Mouse (Mus musculus) heart, embryonic 12.5 days (tissue): ENCODE measurements around the gene Sfxn5. TPM values are rescaled to one million over a fixed set of nuclear protein-coding genes. Genes with fewer than 3 reads are reported as not detected.

Source experiments
- ATAC-seq: fragments of 200-750 bp; cut with Nextera tagmentation; 2 replicates; pipeline ENCODE4 v1.8.0; 2017; ENCODE audit warnings: moderate TSS enrichment, moderate library complexity; ENCODE audit not compliant: insufficient number of reproducible peaks, low FRiP score
- H3K27ac ChIP-seq: fragments of 300-500 bp; sonication (generic); 2 replicates; pipeline ENCODE4 v1.5.1; 2016; ENCODE audit warnings: mild to moderate bottlenecking, moderate library complexity; ENCODE audit not compliant: poor library complexity, severe bottlenecking
- H3K27me3 ChIP-seq: fragments of 300-500 bp; sonication (generic); replicated peaks from 2 replicates; pipeline ENCODE4 v1.6.1; 2016; ENCODE audit warnings: mild to moderate bottlenecking, moderate library complexity
- H3K36me3 ChIP-seq: fragments of 300-500 bp; sonication (generic); 2 replicates; pipeline ENCODE4 v1.6.1; 2016; ENCODE audit warnings: mild to moderate bottlenecking, moderate library complexity
- H3K4me1 ChIP-seq: fragments of 300-500 bp; sonication (generic); replicated peaks from 2 replicates; pipeline ENCODE4 v1.6.1; 2016; ENCODE audit warnings: mild to moderate bottlenecking
- H3K4me2 ChIP-seq: fragments of 300-500 bp; sonication (generic); 2 replicates; pipeline ENCODE4 v1.6.1; 2016; ENCODE audit warnings: mild to moderate bottlenecking, moderate library complexity
- H3K4me3 ChIP-seq: fragments of 300-500 bp; sonication (generic); 2 replicates; pipeline ENCODE4 v1.5.1; 2016; ENCODE audit warnings: mild to moderate bottlenecking
- H3K9ac ChIP-seq: fragments of 300-500 bp; sonication (generic); 2 replicates; pipeline ENCODE4 v1.6.1; 2016; ENCODE audit warnings: mild to moderate bottlenecking, moderate library complexity
- H3K9me3 ChIP-seq: fragments of 300-500 bp; sonication (generic); replicated peaks from 2 replicates; pipeline ENCODE4 v1.6.1; 2016; ENCODE audit warnings: mild to moderate bottlenecking, moderate library complexity
- WGBS: fragments of 180-500 bp; shearing (Covaris S2); methylation state at CpG from one replicate; pipeline ENCODE4 v1.1.7; 2016; 5-methylcytosine and 5-hydroxymethylcytosine counted together
- polyA plus RNA-seq: library from polyadenylated mRNA; unstranded; fragments of >200 nt; fragmentation: Nextera tagmentation; extraction: Ambion mirVana; gene quantifications from 2 replicates; pipeline ENCODE4 v1.2.1, GENCODE M21; 2016

Sfxn5 gene
- polyA plus RNA-seq, 1 experiment from 2014 or later = 3.9 TPM

- peaks cover 88% of the 10 kb centered on the region for H3K4me1 ChIP-seq
These were observed 30.7 kb upstream of the Sfxn5 start for GRCm38 (mm10) chr6:85363906-85364260.

GRCm38 (mm10) chr6:85363231-85363905, 30.1 kb upstream of the Sfxn5 start:
- H3K27me3 ChIP-seq = no peaks in the 10 kb centered on the region
- no peaks in the 10 kb centered on the region for H3K9me3 ChIP-seq
- H3K4me2 ChIP-seq = peak overlapping the region; percentile 22; the same call in 1 of the 2 replicates
- no peak overlapping the region for H3K4me3 ChIP-seq
- no peak overlapping the region for H3K9ac ChIP-seq
- H3K36me3 ChIP-seq = peaks cover 15% of the 10 kb centered on the region
- peak overlapping the region; percentile 95 for H3K27ac ChIP-seq
- ATAC-seq = no peak
- WGBS = 72% methylated on average over 5 of the region's 5 CpGs
- peaks cover 88% of the 10 kb centered on the region for H3K4me1 ChIP-seq

More at GRCm38 (mm10) chr6:85363906-85364260, 30.7 kb upstream of the Sfxn5 start:
- no peak overlapping the region; the same call in 1 of the 2 replicates for H3K9ac ChIP-seq
- H3K36me3 ChIP-seq = peaks cover 15% of the 10 kb centered on the region
- no peak for ATAC-seq
- no peaks in the 10 kb centered on the region for H3K27me3 ChIP-seq
- H3K4me2 ChIP-seq = peak overlapping the region; percentile 22; the same call in 1 of the 2 replicates
- peak overlapping the region; percentile 95 for H3K27ac ChIP-seq
- no peak overlapping the region for H3K4me3 ChIP-seq
- H3K9me3 ChIP-seq = no peaks in the 10 kb centered on the region
- 33% methylated on average over 4 of the region's 4 CpGs for WGBS

GRCm38 (mm10) chr6:85362610-85363009, 29.4 kb upstream of the Sfxn5 start:
- WGBS = 76% methylated on average over 5 of the region's 5 CpGs
- no peak for ATAC-seq
- no peak overlapping the region for H3K4me2 ChIP-seq
- H3K27ac ChIP-seq = no peak overlapping the region
- H3K9ac ChIP-seq = no peak overlapping the region
- peaks cover 15% of the 10 kb centered on the region for H3K36me3 ChIP-seq
- H3K27me3 ChIP-seq = no peaks in the 10 kb centered on the region
- H3K4me3 ChIP-seq = no peak overlapping the region
- H3K4me1 ChIP-seq = peaks cover 88% of the 10 kb centered on the region
- H3K9me3 ChIP-seq = no peaks in the 10 kb centered on the region

- H3K9me3 ChIP-seq = no peaks in the 10 kb centered on the region
- H3K4me1 ChIP-seq = peaks cover 84% of the 10 kb centered on the region
- H3K36me3 ChIP-seq = peaks cover 12% of the 10 kb centered on the region
- H3K4me3 ChIP-seq = no peak overlapping the region
- H3K27me3 ChIP-seq = no peaks in the 10 kb centered on the region
- peak overlapping the region; percentile 19; the same call in 1 of the 2 replicates for H3K27ac ChIP-seq
- H3K9ac ChIP-seq = no peak overlapping the region
- no peak overlapping the region for H3K4me2 ChIP-seq
- no peak for ATAC-seq
- WGBS = 78% methylated on average over 5 of the region's 5 CpGs
These were observed 27.1 kb upstream of the Sfxn5 start for GRCm38 (mm10) chr6:85360311-85360710.

GRCm38 (mm10) chr6:85358877-85359276, 25.7 kb upstream of the Sfxn5 start:
- H3K4me3 ChIP-seq = no peak overlapping the region
- no peaks in the 10 kb centered on the region for H3K9me3 ChIP-seq
- no peak overlapping the region for H3K4me2 ChIP-seq
- no peak for ATAC-seq
- peaks cover 70% of the 10 kb centered on the region for H3K4me1 ChIP-seq
- peaks cover 4% of the 10 kb centered on the region for H3K36me3 ChIP-seq
- no peaks in the 10 kb centered on the region for H3K27me3 ChIP-seq
- no peak overlapping the region for H3K9ac ChIP-seq
- WGBS = 87% methylated on average over 1 of the region's 1 CpGs
- H3K27ac ChIP-seq = peak overlapping the region; percentile 53

GRCm38 (mm10) chr6:85356682-85357465, 23.7 kb upstream of the Sfxn5 start:
- Histone ChIP-seq H3K4me3 (no peak overlapping the region), H3K9me3 (no peaks in the 10 kb centered on the region), H3K27ac (peak overlapping the region; percentile 86), H3K36me3 (peaks cover 4% of the 10 kb centered on the region), H3K4me2 (peak overlapping the region; percentile 32; the same call in 1 of the 2 replicates), H3K4me1 (peaks cover 53% of the 10 kb centered on the region), H3K9ac (peak overlapping the region; percentile 19; the same call in 1 of the 2 replicates), H3K27me3 (no peaks in the 10 kb centered on the region)
- ATAC-seq = no peak
- WGBS = 32% methylated on average over 4 of the region's 4 CpGs

GRCm38 (mm10) chr6:85355753-85356152, 22.5 kb upstream of the Sfxn5 start:
- 87% methylated on average over 2 of the region's 2 CpGs for WGBS
- no peak overlapping the region for H3K4me2 ChIP-seq
- peaks cover 8% of the 10 kb centered on the region for H3K36me3 ChIP-seq
- no peaks in the 10 kb centered on the region for H3K27me3 ChIP-seq
- H3K4me1 ChIP-seq = peaks cover 43% of the 10 kb centered on the region
- no peak for ATAC-seq
- H3K9me3 ChIP-seq = no peaks in the 10 kb centered on the region
- H3K9ac ChIP-seq = no peak overlapping the region
- H3K4me3 ChIP-seq = no peak overlapping the region
- peak overlapping the region; percentile 86 for H3K27ac ChIP-seq

- Histone ChIP-seq H3K4me1 (peaks cover 43% of the 10 kb centered on the region), H3K27ac (no peak overlapping the region), H3K9ac (no peak overlapping the region), H3K36me3 (peaks cover 4% of the 10 kb centered on the region; the same call in 1 of the 2 replicates), H3K27me3 (no peaks in the 10 kb centered on the region), H3K4me3 (no peak overlapping the region), H3K9me3 (no peaks in the 10 kb centered on the region), H3K4me2 (no peak overlapping the region)
- no peak for ATAC-seq
- WGBS = 81% methylated on average over 6 of the region's 6 CpGs
These were observed 21.5 kb upstream of the Sfxn5 start for GRCm38 (mm10) chr6:85354709-85355108.

- peaks cover 8% of the 10 kb centered on the region; the same call in 1 of the 2 replicates for H3K36me3 ChIP-seq
- no peak for ATAC-seq
- H3K9me3 ChIP-seq = no peaks in the 10 kb centered on the region
- no peak overlapping the region for H3K4me3 ChIP-seq
- WGBS = 58% methylated on average over 3 of the region's 3 CpGs
- no peak overlapping the region for H3K9ac ChIP-seq
- H3K27me3 ChIP-seq = no peaks in the 10 kb centered on the region
- H3K4me1 ChIP-seq = peaks cover 49% of the 10 kb centered on the region
- no peak overlapping the region for H3K27ac ChIP-seq
- H3K4me2 ChIP-seq = no peak overlapping the region
These were observed 20.5 kb upstream of the Sfxn5 start for GRCm38 (mm10) chr6:85353706-85354105.

GRCm38 (mm10) chr6:85350157-85350556, 16.9 kb upstream of the Sfxn5 start:
- Histone ChIP-seq H3K4me1 (peaks cover 30% of the 10 kb centered on the region), H3K27me3 (0 out of 2 replicates have a peak, but pooled peaks cover 4% of the 10 kb centered on the region), H3K27ac (no peak overlapping the region), H3K4me3 (no peak overlapping the region), H3K4me2 (no peak overlapping the region), H3K9me3 (no peaks in the 10 kb centered on the region), H3K36me3 (peaks cover 26% of the 10 kb centered on the region), H3K9ac (no peak overlapping the region)
- 77% methylated on average over 1 of the region's 1 CpGs for WGBS
- ATAC-seq = no peak

- Histone ChIP-seq H3K4me2 (no peak overlapping the region), H3K4me3 (no peak overlapping the region), H3K27me3 (0 out of 2 replicates have a peak, but pooled peaks cover 4% of the 10 kb centered on the region), H3K36me3 (peaks cover 29% of the 10 kb centered on the region), H3K27ac (peak overlapping the region; percentile 47; the same call in 1 of the 2 replicates), H3K9ac (no peak overlapping the region), H3K4me1 (peaks cover 30% of the 10 kb centered on the region), H3K9me3 (no peaks in the 10 kb centered on the region)
- ATAC-seq = no peak
- 66% methylated on average over 7 of the region's 7 CpGs for WGBS
These were observed 16.0 kb upstream of the Sfxn5 start for GRCm38 (mm10) chr6:85349246-85349645.
